Mouse (Mus musculus) lung, embryonic 15.5 days (tissue): ENCODE results near the gene Nktr. TPM values are rescaled to one million over a fixed set of nuclear protein-coding genes. Genes with fewer than 3 reads are reported as not detected.

ENCODE experiments used
- ATAC-seq: fragments of 200-750 bp; cut with Nextera tagmentation; 2 replicates; pipeline ENCODE4 v1.8.0; 2017; ENCODE audit warnings: moderate number of reproducible peaks, borderline replicate concordance; ENCODE audit not compliant: low FRiP score, low TSS enrichment; ENCODE audit errors: extremely low read depth
- H3K27ac ChIP-seq: fragments of 300-500 bp; sonication (generic); 2 replicates; pipeline ENCODE4 v1.5.1; 2015; ENCODE audit warnings: moderate library complexity, mild to moderate bottlenecking, inconsistent platforms
- H3K27me3 ChIP-seq: fragments of 300-500 bp; sonication (generic); 2 replicates; pipeline ENCODE4 v1.6.1; 2015; ENCODE audit warnings: inconsistent platforms
- H3K36me3 ChIP-seq: fragments of 300-500 bp; sonication (generic); 2 replicates; pipeline ENCODE4 v1.6.1; 2015; ENCODE audit warnings: inconsistent platforms
- H3K4me1 ChIP-seq: fragments of 300-500 bp; sonication (generic); 2 replicates; pipeline ENCODE4 v1.6.1; 2015; ENCODE audit warnings: inconsistent platforms
- H3K4me2 ChIP-seq: fragments of 300-500 bp; sonication (generic); 2 replicates; pipeline ENCODE4 v1.6.1; 2015; ENCODE audit warnings: inconsistent platforms, mild to moderate bottlenecking, moderate library complexity
- H3K4me3 ChIP-seq: fragments of 300-500 bp; sonication (generic); 2 replicates; pipeline ENCODE4 v1.5.1; 2015; ENCODE audit warnings: mild to moderate bottlenecking, inconsistent platforms
- H3K9ac ChIP-seq: fragments of 300-500 bp; sonication (generic); 2 replicates; pipeline ENCODE4 v1.6.1; 2015; ENCODE audit warnings: inconsistent platforms
- H3K9me3 ChIP-seq: fragments of 300-500 bp; sonication (generic); 2 replicates; pipeline ENCODE4 v1.6.1; 2016; ENCODE audit warnings: inconsistent platforms
- WGBS: fragments of 180-500 bp; shearing (Covaris S2); methylation state at CpG from one replicate; pipeline ENCODE4 v1.1.7; 2015; 5-methylcytosine and 5-hydroxymethylcytosine counted together
- polyA plus RNA-seq: library from polyadenylated mRNA; unstranded; fragments of >200 nt; fragmentation: Nextera tagmentation; extraction: Ambion mirVana; gene quantifications from 2 replicates; pipeline ENCODE4 v1.2.1, GENCODE M21; 2015

Nktr gene
- polyA plus RNA-seq, 1 experiment from 2014 or later, result 60.4 TPM

DNA sequence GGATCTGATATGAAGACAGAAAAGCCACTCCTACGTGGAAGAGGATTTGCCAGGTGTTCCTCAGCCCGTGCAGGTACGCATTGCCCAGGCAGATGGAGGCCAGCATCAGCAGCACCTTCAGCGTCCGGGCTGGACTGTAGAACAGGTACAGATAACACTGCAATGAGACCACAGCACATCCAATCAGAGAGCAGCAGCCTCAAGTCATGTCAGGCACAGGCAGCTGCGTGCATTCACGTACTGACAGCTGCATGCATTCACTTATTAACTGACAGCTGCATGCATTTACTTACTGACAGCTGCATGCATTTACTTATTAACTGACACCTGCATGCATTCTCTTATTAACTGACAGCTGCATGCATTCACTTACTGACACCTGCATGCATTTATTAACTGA is 34.3 kb upstream of the Nktr start:
- H3K36me3 ChIP-seq, result peaks cover 15% of the 10 kb centered on the region; the same call in 1 of the 2 replicates
- no peaks in the 10 kb centered on the region for H3K9me3 ChIP-seq
- no peak overlapping the region for H3K4me3 ChIP-seq
- no peak overlapping the region for H3K4me2 ChIP-seq
- H3K27ac ChIP-seq, result no peak overlapping the region
- no peak for ATAC-seq
- no peaks in the 10 kb centered on the region for H3K4me1 ChIP-seq
- WGBS, result 75% methylated on average over 7 of the region's 7 CpGs
- no peaks in the 10 kb centered on the region for H3K27me3 ChIP-seq
- no peak overlapping the region for H3K9ac ChIP-seq

DNA sequence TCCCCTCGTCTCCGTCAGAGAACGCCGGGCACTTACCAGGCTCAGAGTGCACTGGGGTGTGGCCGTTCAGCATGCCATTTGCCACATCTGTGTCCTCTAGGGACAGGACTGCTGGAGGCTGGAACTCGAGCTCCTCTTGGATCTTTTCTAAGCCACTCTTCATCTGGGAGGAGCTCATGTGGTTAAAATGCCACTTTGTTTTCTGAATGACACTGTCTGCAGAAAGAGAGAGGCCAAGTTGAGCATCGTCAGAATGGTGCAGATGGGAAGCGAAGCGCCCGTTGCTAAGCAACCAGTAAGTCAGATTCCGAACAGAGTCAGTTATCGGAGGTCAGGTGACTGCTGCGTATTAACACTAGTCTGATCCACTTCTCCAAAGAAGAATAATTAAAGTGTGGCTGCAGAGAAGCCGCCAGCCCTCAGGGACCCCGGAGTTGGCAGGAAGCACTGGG is 28.7 kb upstream of the Nktr start:
- Histone ChIP-seq H3K27ac (no peak overlapping the region), H3K27me3 (no peaks in the 10 kb centered on the region), H3K36me3 (peaks cover 16% of the 10 kb centered on the region; the same call in 1 of the 2 replicates), H3K4me2 (no peak overlapping the region), H3K4me3 (no peak overlapping the region), H3K9me3 (no peaks in the 10 kb centered on the region), H3K4me1 (0 out of 2 replicates have a peak, but pooled peaks cover 3% of the 10 kb centered on the region), H3K9ac (no peak overlapping the region)
- 64% methylated on average over 15 of the region's 15 CpGs for WGBS
- no peak for ATAC-seq

DNA sequence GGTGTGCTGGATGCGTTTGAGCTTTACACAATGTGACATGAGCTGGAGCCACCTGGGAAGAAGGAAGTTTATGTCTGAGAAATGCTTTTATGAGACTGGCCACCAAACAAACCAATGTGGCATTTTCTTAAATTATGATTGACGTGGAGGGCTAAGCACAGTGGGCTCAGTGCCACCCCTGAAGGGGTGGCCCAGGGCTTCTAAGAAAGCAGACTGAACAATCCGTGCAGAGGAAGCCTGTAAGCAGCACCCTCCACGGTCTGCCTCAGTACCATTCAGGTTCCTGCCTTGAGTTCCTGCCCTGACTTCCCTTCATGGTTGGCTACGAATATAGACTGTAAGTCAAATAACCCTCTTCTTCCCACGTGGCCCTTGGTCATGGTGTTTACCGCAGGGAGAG is 28.2 kb upstream of the Nktr start:
- Histone ChIP-seq H3K9ac (no peak overlapping the region), H3K4me3 (no peak overlapping the region), H3K4me1 (0 out of 2 replicates have a peak, but pooled peaks cover 3% of the 10 kb centered on the region), H3K4me2 (no peak overlapping the region), H3K27me3 (no peaks in the 10 kb centered on the region), H3K27ac (no peak overlapping the region), H3K36me3 (peaks cover 14% of the 10 kb centered on the region; the same call in 1 of the 2 replicates), H3K9me3 (no peaks in the 10 kb centered on the region)
- WGBS, result 84% methylated on average over 7 of the region's 7 CpGs
- no peak for ATAC-seq

DNA sequence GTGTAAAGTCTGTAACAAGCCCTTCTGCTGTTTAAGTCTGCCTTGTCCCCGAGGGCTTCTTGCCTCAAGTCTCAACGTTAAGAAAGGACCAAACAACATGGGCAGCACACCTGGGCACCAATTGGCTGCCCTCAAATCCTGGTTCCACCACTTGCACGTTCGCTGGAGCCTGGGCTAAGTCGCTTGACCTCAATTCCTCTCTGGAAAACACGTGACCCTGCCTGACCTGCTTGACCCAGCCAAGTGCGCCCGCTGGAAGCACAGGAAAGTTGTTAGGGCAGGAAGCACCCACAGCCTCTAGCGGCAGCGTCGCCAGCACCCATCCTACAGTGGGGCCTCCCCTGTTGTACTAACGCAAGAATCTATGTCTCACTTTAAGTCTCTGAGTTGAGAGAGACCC is 24.2 kb upstream of the Nktr start:
- Histone ChIP-seq H3K4me1 (0 out of 2 replicates have a peak, but pooled peaks cover 3% of the 10 kb centered on the region), H3K27ac (no peak overlapping the region), H3K9me3 (no peaks in the 10 kb centered on the region), H3K9ac (no peak overlapping the region), H3K27me3 (no peaks in the 10 kb centered on the region), H3K4me3 (no peak overlapping the region), H3K36me3 (peaks cover 5% of the 10 kb centered on the region; the same call in 1 of the 2 replicates), H3K4me2 (no peak overlapping the region)
- ATAC-seq, result no peak
- WGBS, result 62% methylated on average over 12 of the region's 12 CpGs

DNA sequence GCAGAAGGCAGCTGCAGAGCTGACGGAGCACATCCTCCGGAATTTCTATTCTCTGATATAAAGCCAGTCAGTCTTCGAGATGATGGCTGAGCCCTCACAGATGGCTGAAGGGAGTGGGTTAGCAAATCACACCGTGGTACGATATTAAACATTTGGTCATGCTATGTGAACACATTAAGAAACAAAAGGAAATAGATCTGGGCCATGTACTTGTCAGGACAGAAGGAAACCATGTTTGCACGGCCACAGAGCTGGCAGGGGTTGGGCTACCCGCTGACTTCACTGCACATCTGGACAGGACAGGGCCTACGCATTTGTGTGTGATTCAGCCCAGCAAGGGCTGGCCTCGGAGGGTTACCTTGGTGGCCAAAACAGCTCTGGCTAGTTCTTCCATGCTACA is 22.3 kb upstream of the Nktr start:
- 76% methylated on average over 9 of the region's 9 CpGs for WGBS
- peak overlapping the region; percentile 20; the same call in 1 of the 2 replicates for H3K27ac ChIP-seq
- H3K4me1 ChIP-seq, result no peaks in the 10 kb centered on the region
- peak; percentile 51; the same call in 1 of the 2 replicates for ATAC-seq
- no peak overlapping the region for H3K4me2 ChIP-seq
- H3K36me3 ChIP-seq, result peaks cover 5% of the 10 kb centered on the region; the same call in 1 of the 2 replicates
- no peak overlapping the region for H3K4me3 ChIP-seq
- no peaks in the 10 kb centered on the region for H3K9me3 ChIP-seq
- no peak overlapping the region for H3K9ac ChIP-seq
- no peaks in the 10 kb centered on the region for H3K27me3 ChIP-seq

DNA sequence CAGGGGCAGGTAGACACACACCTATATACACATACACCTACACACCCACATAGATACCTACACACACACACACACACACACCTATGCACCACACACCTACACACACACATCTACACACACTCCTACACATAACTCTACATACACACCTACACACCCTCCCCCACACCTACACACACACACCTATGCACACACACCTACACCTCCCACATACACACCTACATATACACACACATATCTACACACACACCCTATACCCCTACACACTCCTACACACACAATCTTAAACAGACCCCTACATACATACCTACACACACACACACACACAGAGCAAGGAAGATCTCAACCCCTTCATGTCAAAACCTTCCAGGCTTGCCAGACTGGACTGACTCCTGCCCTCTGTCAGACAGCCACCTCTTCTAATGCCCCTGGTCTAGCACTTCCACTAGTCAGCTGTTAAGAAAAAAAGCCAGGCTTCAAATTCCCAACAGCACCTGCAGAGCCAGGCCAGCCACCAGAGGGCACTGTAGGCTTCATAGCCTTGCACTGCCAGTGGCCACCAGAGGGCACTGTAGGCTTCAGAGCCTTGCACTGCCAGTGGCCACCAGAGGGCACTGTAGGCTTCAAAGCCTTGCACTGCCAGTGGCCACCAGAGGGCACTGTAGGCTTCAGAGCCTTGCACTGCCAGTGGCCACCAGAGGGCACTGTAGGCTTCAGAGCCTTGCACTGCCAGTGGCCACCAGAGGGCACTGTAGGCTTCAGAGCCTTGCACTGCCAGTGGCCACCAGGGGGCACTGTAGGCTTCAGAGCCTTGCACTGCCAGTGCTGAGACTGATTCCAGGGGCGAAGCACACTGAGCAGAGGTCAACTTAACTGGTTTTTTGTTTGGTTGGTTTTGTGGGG is 21.6 kb upstream of the Nktr start:
- 95% methylated on average over 1 of the region's 1 CpGs for WGBS
- H3K4me3 ChIP-seq, result no peak overlapping the region
- no peaks in the 10 kb centered on the region for H3K4me1 ChIP-seq
- no peaks in the 10 kb centered on the region for H3K9me3 ChIP-seq
- peak overlapping the region; percentile 20; the same call in 1 of the 2 replicates for H3K27ac ChIP-seq
- peak; percentile 64 for ATAC-seq
- H3K9ac ChIP-seq, result no peak overlapping the region
- no peak overlapping the region for H3K4me2 ChIP-seq
- H3K36me3 ChIP-seq, result peaks cover 4% of the 10 kb centered on the region; the same call in 1 of the 2 replicates
- no peaks in the 10 kb centered on the region for H3K27me3 ChIP-seq

DNA sequence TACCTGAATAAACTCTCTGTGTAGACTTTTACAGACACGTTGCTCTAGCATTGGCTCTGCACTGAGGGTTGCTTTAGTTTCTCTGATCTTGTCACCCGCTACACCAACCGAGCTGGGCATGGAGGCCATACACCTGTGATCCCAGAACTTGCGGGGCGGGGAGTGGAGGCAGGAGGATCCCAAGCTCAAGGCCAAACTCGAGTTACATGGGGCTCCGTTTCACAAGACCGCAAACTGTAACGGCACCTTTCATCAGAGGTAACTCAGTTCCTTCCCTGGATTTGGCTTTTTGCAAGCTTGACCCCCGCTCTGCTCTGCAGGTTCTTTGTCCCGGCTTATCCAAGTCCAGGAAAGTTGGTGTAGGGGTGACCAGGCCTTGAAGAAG is 14.7 kb upstream of the Nktr start:
- Histone ChIP-seq H3K27me3 (no peaks in the 10 kb centered on the region), H3K4me2 (peak overlapping the region; percentile 95), H3K27ac (0 out of 2 replicates have a peak overlapping the region, but pooled peaks have one; percentile 82), H3K9ac (peak overlapping the region; percentile 65), H3K36me3 (no peaks in the 10 kb centered on the region), H3K9me3 (no peaks in the 10 kb centered on the region), H3K4me1 (peaks cover 16% of the 10 kb centered on the region), H3K4me3 (peak overlapping the region; percentile 99)
- ATAC-seq, result no peak
- WGBS, result 30% methylated on average over 11 of the region's 11 CpGs

DNA sequence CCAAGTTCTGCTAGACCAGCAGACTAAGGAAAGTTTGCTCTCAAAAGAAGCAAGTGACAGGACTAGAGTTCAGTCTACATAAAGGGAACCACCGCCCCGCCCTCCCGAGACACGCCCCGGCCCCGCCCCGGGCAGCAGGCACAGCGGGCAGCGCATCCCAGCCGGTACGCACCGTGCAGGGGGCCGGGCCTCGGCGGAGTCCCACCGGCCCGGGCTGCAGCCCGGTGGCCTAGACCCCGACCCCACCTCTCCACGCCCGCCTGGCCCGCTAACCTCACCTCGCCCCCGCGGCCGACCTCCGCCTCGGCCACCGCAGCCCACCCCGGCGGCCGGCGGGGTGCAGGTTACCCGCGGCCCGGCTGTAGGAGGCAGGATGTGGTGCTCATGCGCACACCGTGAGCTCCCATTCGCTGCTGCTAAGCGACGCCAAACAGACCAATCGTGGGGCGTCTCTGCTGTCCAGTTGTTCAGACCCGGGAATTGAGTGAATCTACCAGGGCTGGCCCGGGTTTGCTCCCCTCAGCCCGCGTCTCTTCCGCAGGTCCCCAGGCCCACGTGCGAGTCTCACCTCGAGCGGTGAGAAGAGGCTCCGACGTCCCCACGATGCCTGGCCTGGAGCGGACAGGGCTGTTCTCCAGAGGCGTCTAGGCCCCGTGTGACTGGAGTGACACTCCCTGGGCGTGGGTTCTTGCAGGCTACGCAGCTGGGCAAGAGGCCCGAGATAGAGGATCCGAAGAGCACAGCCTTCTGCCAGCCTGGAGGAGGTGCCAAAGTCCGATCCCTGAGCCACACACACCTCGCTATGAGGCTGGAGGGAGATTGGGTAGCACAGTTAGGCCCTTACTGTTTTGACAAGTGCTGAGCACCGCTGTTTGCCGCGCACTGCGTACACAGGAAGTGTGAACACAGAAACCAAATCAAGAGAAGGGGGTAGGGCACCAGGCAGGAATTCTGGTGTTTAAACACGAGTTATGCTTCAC is 14.0 kb upstream of the Nktr start, which contains the start of gene Sec22c:
Sec22c (minus strand) TSS at position 845 of the 980 bp plus-strand sequence.
- Histone ChIP-seq H3K4me2 (peak within 1 kb of the TSS; percentile 95), H3K4me3 (peak within 1 kb of the TSS; percentile 99), H3K9ac (peak within 1 kb of the TSS; percentile 65), H3K36me3 (no peaks in the 10 kb centered on the region), H3K27ac (peak within 1 kb of the TSS; percentile 82), H3K4me1 (peaks cover 20% of the 10 kb centered on the region), H3K27me3 (no peaks in the 10 kb centered on the region), H3K9me3 (no peaks in the 10 kb centered on the region)
- WGBS, result 1% methylated on average over 69 of the region's 69 CpGs
- ATAC-seq, result peak; percentile 97

DNA sequence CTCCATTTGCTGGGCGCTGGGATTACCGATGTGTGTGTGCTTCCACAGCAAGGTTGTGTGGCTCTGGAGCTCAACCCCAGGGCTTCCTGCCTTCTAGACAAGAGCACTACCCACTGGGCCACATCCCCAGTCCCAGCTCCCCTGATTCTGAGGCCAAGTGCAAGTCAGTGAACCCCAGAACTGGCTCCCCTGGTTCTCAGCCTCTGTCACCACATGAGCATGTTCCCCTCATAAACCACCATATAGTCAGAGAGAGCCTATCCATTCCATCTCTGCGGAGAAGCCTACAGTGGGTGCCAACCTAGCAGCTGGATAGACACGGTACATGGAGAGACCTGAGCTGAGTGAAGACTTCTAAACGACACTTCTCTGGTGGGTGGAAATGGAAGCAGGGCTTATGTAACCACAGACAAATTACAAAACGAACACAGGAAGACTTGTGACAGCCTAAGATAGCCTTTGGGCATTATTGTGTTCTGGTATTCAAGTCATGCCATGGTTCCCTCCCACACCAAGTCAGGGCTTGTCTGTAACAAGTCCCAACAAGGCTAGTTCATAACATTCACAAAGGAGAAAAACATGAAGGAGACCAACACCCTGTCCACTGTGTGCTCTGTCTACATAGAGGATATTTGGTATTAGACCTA is 12.8 kb upstream of the Nktr start:
- no peak for ATAC-seq
- H3K36me3 ChIP-seq, result no peaks in the 10 kb centered on the region
- no peak overlapping the region for H3K4me3 ChIP-seq
- H3K9me3 ChIP-seq, result no peaks in the 10 kb centered on the region
- no peaks in the 10 kb centered on the region for H3K27me3 ChIP-seq
- no peak overlapping the region for H3K9ac ChIP-seq
- H3K4me1 ChIP-seq, result peaks cover 24% of the 10 kb centered on the region
- WGBS, result 77% methylated on average over 6 of the region's 6 CpGs
- no peak overlapping the region for H3K4me2 ChIP-seq
- no peak overlapping the region for H3K27ac ChIP-seq

DNA sequence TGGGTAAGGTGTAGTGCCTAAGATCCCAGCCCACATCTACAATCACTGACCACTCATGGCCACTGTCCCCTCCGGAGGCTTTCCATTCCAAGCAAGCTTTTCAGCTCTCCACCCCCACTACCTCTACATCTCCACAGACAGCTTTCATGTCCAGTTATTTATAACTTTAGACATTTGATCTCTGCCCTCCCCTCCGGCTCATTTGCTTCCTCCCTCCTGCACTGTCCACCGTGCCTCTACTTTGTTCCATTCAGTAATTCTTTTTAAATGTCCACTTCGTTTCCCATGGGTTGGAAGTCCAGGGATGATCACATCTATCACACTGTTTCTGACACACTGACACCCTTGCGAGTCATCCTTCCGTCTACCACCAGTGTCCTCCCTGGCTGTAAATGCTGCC is 11.2 kb upstream of the Nktr start:
- no peaks in the 10 kb centered on the region for H3K9me3 ChIP-seq
- H3K4me3 ChIP-seq, result no peak overlapping the region
- 54% methylated on average over 6 of the region's 6 CpGs for WGBS
- peaks cover 33% of the 10 kb centered on the region for H3K4me1 ChIP-seq
- H3K36me3 ChIP-seq, result peaks cover 4% of the 10 kb centered on the region; the same call in 1 of the 2 replicates
- H3K4me2 ChIP-seq, result no peak overlapping the region
- H3K9ac ChIP-seq, result no peak overlapping the region
- no peak for ATAC-seq
- H3K27ac ChIP-seq, result no peak overlapping the region
- no peaks in the 10 kb centered on the region for H3K27me3 ChIP-seq
